Mouse (Mus musculus): ENCODE data around the gene Alpk1.

DNA sequence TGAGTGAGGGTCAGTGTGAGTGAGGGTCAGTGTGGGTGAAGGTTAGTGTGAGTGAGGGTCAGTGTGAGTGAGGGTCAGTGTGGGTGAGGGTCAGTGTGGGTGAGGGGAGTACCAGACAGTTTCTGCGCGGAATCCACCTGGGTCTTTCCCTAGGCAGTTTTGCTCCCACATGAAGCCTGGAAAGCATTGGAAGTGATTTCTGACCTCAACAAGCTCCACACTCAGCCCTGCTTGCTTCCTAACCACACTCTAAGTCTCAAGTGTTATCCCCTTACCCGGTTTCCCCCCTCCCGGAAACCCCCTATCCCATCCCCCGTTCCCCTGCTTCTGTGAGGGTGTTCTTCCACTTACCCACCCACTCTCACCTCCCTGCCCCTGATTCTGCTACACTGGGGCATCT, 81.7 kb downstream of the Alpk1 start:
- no peak for TF ChIP-seq CHD2 (IDR thresholded peaks at IDR 0.05; ENCODE audit: low read depth, low read length)
- no peak for TF ChIP-seq HCFC1 (IDR thresholded peaks at IDR 0.05; ENCODE audit: borderline replicate concordance, insufficient read depth, low read length)
